Mouse (Mus musculus) c-Kit-positive CD71-positive TER-119-positive erythroid progenitor cells, embryonic 14.5 days (primary cell): ENCODE data around the gene Lmf1.

Experiments
- DNase-seq: peaks from one replicate; pipeline ENCODE4 v3.0.0-alpha.2; 2013; ENCODE audit warnings: low spot score

The Lmf1 gene

GRCm38 (mm10) chr17:25709994-25710393, 131.1 kb downstream of the Lmf1 start:
- DNase-seq, result no peak

GRCm38 (mm10) chr17:25711136-25711535, 132.3 kb downstream of the Lmf1 start:
- DNase-seq, result no peak
